In genomic region chr2:94283526-94283925, GRCm38 (mm10) we compare ENCODE assay signal across 20 mouse cellular contexts.
DNase-seq lines count a peak whose midpoint lies in the region; ATAC-seq lines count a peak whose summit lies in the region.
"Had no signal": no experiment of that assay in that cellular context is flagged by ENCODE, and none has a peak within 500 bp of the region (broad histone marks: within the 10 kb centered on the region; RNA-seq: fewer than 3 reads in every experiment).

No protein-coding gene starts in this region.

- peak; percentile 24 for DNase-seq in gastrocnemius, postnatal 10 days
- DNase-seq in gastrocnemius, adult 18-20 months (ENCODE audit: low spot score), result no peak
- peak; percentile 32 for DNase-seq in kidney, postnatal 10 days
- no peak for DNase-seq in kidney, adult 11 months
- peak; percentile 36 for DNase-seq in MN1 (ENCODE audit: low spot score)
- DNase-seq in kidney, postnatal 14 days, result peak; percentile 33
- DNase-seq: B cell, adult 2 months; cerebellum, adult 8-10 months; cerebellum, postnatal 36 days; embryo, embryonic 11 days; gastrocnemius, postnatal 25 days; heart, adult 2 months; liver; right cerebral cortex, postnatal 14 days; thymus, postnatal 14 days had no signal

- no peak for ATAC-seq in frontal cortex, adult (ENCODE audit: low TSS enrichment)
- ATAC-seq: activated CD4-positive, CD25-positive, alpha-beta regulatory T cell, adult 4 months; forebrain, embryonic 13.5 days; lung, postnatal 0 days; midbrain, embryonic 13.5 days had no signal

Comparison
In these comparisons a context has a peak if more than half of its experiments do, and no peak if none do; other contexts are left out.
1. DNase-seq: peak in gastrocnemius, postnatal 10 days (single experiment), kidney, postnatal 10 days (single experiment), MN1 (single experiment) and kidney, postnatal 14 days (single experiment); none in gastrocnemius, adult 18-20 months (single experiment) and kidney, adult 11 months (single experiment).